Mouse (Mus musculus): ENCODE data around the gene 4930404H24Rik.

Gene 4930404H24Rik

GRCm38 (mm10) chr2:153492573-153493392 is at the start of gene 4930404H24Rik:
TSS of gene 4930404H24Rik (plus strand) at chr2:153492790.
- in situ Hi-C loops (cut with MboI, MseI) = no loop called here

GRCm38 (mm10) chr2:153443434-153444240 is 49.0 kb upstream of the 4930404H24Rik start:
- in situ Hi-C loops (cut with MboI, MseI) = no loop called here

GRCm38 (mm10) chr2:153444254-153445136 is 48.1 kb upstream of the 4930404H24Rik start:
- in situ Hi-C loops (cut with MboI, MseI) = no loop called here

- in situ Hi-C loops (cut with MboI, MseI) = no loop called here
These were observed 47.2 kb upstream of the 4930404H24Rik start for GRCm38 (mm10) chr2:153445137-153446016.

- in situ Hi-C loops (cut with MboI, MseI) = no loop called here
These were observed 46.6 kb upstream of the 4930404H24Rik start for GRCm38 (mm10) chr2:153446017-153446408.

- in situ Hi-C loops (cut with MboI, MseI) = no loop called here
These were observed 46.1 kb upstream of the 4930404H24Rik start for GRCm38 (mm10) chr2:153446476-153446875.

GRCm38 (mm10) chr2:153447719-153448118 is 44.9 kb upstream of the 4930404H24Rik start:
- in situ Hi-C loops (cut with MboI, MseI) = no loop called here

- in situ Hi-C loops (cut with MboI, MseI) = no loop called here
These were observed 44.1 kb upstream of the 4930404H24Rik start for GRCm38 (mm10) chr2:153448519-153448918.

- in situ Hi-C loops (cut with MboI, MseI) = no loop called here
These were observed 38.4 kb upstream of the 4930404H24Rik start for GRCm38 (mm10) chr2:153453961-153454759.

GRCm38 (mm10) chr2:153454841-153455506 is 37.6 kb upstream of the 4930404H24Rik start:
- in situ Hi-C loops (cut with MboI, MseI) = no loop called here

GRCm38 (mm10) chr2:153457467-153457866 is 35.1 kb upstream of the 4930404H24Rik start:
- in situ Hi-C loops (cut with MboI, MseI) = no loop called here

GRCm38 (mm10) chr2:153458022-153458441 is 34.6 kb upstream of the 4930404H24Rik start:
- in situ Hi-C loops (cut with MboI, MseI) = no loop called here

- in situ Hi-C loops (cut with MboI, MseI) = no loop called here
These were observed 29.3 kb upstream of the 4930404H24Rik start for GRCm38 (mm10) chr2:153463257-153463656.

- in situ Hi-C loops (cut with MboI, MseI) = no loop called here
These were observed 25.2 kb upstream of the 4930404H24Rik start for GRCm38 (mm10) chr2:153467372-153467771.

- in situ Hi-C loops (cut with MboI, MseI) = no loop called here
These were observed 23.3 kb upstream of the 4930404H24Rik start for GRCm38 (mm10) chr2:153469317-153469716.

GRCm38 (mm10) chr2:153469764-153470163 is 22.8 kb upstream of the 4930404H24Rik start:
- in situ Hi-C loops (cut with MboI, MseI) = no loop called here

GRCm38 (mm10) chr2:153470983-153471382 is 21.6 kb upstream of the 4930404H24Rik start:
- in situ Hi-C loops (cut with MboI, MseI) = no loop called here

GRCm38 (mm10) chr2:153475114-153476112 is 17.2 kb upstream of the 4930404H24Rik start:
- in situ Hi-C loops (cut with MboI, MseI) = no loop called here
